Mouse (Mus musculus): ENCODE measurements around the gene Cln5.
A peak's percentile ranks its signal among the peaks of the same experiment; 100 is the strongest.

Cln5 gene

DNA sequence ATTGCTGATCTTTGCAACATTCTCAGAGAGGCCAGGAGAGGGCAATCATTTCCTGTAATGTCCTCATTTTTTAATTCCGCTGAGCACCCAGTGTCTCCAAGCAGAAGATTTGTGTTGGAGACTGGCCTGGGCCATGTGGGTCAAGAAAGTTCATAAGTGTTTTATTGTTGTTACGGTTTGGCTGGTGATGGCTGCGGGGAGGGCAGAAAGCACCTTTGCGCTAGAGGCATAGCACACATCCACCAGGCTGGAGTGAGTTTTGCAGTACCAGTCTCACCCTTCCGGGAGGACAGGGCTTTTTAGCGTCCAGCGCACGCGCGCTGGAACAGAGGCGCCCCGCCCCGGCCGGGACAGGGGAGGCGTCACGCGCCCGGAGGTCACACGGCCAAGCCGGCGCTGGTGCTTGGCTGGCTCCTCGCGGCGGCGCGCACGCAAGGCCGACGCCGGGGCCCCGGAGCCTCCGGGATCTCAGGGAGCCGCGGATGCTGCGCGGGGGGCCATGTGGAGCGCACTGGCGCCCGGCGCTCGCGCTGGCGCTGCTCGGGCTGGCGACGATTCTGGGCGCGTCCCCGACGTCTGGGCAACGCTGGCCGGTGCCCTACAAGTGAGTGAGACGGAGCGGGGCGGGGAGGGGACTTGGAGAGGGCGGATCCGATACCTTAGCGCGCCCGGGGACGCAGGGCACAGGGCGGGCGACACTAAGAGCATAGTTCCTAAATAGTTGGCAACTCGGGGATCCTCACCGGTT is at the start of gene Cln5:
Gene Cln5, plus strand, starts transcription at position 353 of the 748 bp plus-strand sequence.
- peak; percentile 95 to 97 for DNase-seq

DNA sequence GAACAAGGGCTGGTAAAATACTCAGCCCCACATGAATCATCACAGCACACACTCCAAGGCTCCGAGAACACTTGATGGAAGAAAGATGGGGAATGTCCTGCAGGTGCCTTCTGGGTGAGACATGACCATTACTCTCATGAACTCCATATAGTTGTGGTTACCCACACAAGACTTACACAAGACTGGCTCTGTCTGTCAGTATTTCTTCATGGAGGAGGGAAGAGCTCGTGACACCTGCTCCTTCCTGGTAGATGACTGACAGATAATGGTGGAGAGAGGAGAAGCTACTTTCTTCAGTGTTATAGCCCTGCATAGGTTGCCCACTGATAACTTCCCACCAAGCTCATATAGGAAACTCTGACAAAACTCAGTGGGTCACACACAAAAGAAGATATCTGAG is 40.8 kb upstream of the Cln5 start:
- no peak for DNase-seq

DNA sequence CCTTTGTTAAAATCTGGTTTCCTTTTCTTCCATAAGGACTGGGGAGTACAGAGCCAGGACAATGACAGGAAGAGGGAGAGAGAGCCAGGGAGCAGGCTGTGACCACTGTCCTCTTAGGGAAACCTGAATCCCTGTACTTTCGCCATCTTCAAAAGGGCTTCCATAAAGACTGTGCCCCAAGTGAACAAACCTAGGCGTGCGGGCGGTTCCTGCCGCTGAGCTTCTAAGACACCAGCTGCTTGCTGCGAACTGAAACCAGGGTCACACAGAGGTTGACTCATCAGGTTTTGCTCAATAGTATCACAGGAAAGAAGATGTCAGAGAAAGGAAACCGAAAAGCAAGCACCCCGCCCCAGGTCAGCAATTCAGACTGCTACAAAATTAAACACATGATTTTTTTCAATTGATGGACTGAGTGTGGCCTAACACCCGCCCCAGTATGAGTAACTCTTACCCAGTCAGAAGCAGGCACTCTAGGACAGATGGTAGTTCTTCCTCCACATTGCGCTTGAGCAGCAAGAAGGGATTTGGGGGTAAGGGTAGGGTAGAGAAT is 36.7 kb upstream of the Cln5 start:
- DNase-seq, result peak; percentile 29 to 37

DNA sequence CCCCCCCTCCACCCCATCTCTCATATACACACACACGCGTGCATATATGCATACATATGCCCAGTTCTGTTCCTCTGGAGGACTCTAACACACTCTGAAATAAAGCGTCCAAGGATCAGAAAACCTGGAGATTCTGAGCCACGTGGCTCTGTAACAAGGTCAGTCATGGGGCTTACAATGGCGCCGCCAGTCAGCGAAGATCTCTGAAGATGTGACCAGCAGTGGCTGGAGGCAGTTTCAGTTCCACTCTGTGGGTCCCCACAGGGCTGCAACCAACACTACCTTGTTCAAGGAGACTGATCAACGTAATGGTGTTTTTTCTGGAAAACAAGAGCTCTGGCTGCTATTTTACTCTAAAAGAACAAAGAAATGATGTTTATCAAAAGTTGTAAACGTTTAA is 35.9 kb upstream of the Cln5 start:
- DNase-seq, result peak in 1 of 2 experiments; percentile 11

DNA sequence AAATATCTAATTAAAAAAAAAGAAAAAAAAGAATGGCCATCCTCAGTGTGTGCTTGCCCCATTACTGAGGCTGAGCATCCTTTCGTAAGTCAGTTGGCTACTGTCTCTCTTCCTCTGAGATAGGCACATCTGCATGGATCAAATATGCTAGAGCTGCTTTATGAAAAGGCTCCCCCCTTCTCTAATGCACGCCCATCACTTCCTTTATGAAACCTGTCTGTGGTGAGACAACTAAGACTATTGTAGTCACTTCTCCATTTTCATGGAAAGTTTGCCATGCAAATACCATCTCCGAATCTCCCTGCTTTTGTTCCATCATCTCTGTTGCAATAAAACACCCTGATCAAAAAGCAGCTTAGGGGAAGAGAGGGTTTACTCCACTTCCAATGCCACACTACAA is 33.0 kb upstream of the Cln5 start:
- DNase-seq, result no peak

DNA sequence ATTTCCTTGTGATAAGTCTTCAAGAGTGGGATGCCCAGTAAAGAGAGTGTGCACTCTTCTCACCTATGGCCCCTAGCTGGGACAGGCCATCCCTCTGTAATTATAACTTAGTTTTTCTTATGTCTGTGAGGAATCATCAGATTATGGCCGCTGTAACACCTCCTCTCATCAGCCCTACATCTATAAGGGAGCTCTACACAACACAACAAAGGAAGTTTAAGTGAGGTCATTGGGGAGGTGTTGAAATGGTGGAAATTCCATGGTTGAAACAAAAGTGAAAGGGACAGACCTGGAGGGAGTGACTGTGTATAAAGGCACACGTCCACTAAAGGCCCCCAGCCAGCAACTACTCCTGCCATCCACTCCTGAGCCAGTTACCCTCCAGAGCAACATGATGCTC is 23.3 kb upstream of the Cln5 start, which contains the start of gene Acod1:
Gene Acod1, plus strand, starts transcription at position 301 of the 400 bp plus-strand sequence.
- no peak for DNase-seq

DNA sequence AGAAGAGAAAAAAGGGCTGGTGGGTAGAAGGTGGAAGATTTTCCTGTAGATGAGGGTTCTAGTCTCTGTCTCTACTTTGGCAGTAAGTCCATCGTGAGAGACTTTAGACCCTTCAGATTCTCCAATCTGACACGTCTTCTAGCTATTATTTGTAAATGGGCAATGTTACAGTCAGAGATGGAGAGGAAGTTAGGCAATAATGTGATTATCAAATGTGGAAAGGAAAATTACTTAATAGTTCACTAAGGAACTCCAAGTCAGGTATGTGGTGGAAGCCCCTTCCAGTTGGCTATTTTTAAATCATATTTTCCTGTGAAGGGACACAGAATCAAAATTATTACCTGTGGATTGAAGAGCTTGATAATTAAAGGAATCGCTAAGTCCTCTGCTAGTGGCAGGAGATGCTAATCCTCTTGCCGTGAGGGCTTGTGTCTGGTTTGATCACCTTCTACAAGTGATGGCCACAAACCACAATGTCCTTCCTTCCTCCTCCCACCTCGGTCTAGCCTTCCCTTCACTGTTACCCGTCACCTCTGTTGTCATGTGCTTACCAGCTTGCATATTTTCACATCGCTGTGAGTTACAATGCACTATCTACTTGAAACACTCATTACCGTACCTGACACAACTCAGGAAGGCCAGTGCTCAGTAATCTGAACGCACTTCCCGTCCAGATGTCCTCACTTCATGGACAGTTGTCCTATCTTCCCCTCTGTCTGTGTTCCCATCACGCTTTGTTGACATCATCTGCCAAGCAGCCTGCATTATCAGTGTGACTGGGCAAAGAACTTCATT is 21.5 kb upstream of the Cln5 start:
- DNase-seq, result no peak

DNA sequence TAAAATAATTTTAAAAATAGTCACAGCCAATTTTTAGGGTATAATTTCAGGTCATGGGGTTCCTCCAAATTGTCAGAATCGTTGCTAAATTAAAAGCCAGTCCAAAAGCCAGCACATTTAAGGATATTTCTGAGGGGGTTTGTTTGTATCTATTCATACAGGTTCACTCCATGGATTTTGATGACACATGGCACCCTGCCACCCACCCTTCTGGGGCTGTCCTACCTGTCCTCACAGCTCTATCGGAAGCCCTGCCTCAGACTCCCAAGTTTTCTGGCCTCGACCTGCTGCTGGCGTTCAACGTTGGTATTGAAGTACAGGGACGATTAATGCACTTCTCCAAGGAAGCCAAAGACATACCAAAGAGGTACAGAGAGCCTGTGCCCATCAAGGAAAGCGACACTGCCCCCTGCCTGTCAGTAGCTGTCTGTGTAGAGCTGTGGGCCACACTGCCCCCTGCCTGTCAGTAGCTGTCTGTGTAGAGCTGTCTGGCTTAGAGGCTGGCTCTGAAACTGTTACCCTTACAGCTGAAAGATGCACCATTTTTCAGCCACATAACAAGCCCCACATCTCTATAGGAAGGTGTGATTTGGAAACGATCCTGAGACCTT is 18.8 kb upstream of the Cln5 start:
- peak; percentile 84 to 94 for DNase-seq

DNA sequence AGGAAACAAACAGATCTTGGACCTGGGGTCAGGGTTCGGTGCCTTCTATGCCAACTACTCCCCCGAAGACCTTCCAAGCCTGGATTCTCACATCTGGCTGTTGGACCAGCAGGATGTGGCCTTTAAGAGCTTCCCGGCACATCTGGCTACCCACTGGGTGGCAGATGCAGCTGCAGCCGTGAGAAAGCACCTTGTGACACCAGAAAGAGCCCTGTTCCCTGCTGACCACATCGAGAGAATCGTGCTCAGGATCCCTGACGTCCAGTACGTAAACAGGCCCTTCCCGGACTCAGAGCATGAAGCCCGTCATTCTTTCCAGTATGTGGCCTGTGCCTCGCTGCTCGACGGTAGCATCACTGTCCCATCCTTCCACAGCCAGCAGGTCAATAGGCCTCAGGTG is 15.3 kb upstream of the Cln5 start:
- peak in 1 of 2 experiments; percentile 50 for DNase-seq

DNA sequence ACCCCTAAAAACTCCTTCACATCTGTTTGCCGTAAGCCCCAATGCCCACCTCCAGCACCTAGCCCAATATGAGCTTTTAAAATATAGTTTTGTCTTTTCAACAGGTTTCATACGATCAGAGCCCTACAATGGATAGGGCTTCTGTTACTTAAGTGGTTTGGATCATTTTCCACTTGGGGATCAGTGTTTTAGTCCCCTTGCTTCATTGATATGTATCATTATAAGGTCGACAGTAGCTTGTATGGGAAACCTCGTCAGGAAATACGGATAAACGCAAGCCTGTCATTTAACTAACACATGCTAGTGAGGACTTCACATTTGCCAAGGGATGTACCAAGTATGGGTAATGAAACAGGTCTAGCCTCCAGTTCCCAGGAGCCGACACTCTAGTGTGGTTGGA is 13.4 kb upstream of the Cln5 start:
- no peak for DNase-seq

DNA sequence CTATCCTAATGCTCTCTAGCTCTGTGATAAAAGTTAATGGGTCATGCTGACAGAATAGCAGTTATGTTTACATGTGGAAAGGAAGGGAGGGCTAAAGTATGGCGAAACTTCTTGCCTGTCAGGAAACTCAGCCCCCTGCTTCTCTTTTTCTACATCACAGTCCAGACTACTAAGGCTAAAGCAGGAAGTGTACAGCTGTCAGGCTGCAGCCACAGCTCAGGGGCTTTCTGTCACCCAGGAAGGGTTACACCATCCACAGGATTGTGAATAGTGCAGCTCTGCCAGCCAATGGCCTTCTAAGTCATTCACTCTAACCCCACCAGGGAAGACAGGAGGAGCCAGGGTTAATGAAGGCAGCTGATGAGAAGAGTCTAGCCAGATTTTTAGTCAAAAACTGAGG is 11.0 kb upstream of the Cln5 start:
- no peak for DNase-seq

DNA sequence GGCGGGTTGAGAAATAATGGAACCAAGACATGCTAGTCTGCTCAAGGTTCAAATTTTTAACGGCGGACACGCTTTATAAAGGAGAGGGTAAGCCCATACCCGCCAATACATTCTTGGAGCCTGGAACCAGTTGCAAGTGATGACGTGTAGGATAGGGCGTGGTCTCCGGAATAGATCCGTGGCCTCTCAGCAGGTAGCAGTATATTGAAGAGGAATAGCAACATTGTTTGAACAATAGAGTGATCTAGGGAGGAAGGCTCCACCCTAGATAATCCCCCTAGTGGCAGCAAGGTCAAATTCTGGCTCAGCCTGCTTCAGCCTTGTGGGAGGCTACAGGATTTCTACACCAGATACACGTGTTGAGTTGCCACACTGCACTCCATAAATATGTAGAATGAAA is 10.5 kb upstream of the Cln5 start:
- no peak for DNase-seq

DNA sequence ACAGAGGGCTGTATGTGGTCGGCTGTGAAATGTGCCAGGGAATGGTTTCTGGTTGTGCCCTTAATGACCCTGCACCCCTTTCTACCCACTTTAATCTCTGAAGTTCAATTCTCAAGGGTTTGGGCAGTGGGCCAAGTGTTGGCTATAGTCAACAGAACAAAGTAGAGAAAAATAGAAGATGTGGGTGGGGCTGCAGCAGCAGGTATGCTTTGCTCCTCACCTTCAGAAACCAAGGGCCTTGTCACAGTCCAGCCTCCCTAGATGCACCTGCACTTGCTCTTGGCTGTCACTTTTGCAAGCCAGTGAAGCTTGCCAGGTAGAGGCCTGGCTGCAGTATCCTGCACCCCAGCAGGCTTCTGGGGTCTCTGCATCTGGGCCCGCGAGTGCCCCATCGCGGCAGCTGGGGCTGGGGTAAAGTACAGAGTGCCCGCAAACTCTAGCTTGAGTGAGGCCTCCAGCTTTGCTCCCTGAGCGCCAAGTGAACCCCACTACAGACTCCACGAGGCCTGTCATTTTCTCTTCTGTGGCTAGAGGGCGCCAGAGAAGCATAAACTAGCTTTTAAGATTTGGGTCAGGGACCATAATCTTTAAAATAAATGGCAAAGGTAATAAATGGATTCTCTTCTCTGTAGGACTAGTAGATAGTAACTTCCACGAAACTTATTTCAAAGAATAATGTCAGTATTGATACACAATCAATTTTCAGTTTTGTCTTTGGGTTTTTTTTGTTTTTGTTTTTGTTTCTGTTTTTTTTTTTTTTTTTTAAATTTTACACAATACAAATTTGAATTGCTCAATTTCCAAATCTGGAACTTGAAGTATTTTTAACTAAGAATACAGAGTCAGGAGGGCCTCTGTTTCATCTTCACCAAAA is 4.5 kb upstream of the Cln5 start:
- DNase-seq, result peak; percentile 79 to 93

DNA sequence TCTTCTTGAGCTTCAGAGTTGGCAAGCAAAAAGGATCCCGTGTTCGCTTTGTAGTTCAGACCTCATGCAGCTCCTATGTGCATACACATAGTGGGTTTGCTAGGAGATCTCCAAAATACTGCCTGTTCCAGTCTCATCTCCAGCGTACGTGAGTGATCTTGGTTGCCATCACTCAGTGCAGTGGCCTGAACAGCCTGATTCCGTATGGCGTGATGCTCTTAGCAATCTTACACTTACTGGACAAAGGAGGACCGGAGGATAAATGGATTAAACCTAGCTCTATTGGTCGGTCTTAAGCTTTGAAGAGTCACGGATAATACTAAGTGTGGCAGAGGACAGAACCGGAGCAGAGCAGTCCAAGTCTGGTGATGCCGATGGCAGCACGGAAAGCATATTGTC is 552 bp upstream of the Cln5 start:
- DNase-seq, result no peak

DNA sequence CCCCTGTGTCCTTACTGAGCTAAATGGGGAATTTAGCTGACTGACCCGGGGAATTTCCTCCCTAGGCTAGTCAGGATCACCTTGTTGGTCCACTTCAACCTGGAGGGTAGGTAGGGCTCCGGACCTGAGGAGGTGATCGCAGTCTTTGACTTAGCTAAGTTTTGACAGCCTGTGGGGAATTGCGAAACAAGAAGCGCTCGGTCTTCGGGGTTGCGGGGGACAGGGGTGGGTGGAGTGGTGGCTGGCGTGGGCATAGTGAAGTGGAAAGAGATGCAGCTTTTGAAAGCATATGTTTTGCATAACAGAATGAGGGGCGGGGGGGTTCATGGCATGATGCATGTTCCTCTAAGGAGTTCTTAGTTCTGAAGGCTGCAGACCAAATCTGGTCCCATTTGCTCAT is 774 bp downstream of the Cln5 start:
- peak in 1 of 2 experiments; percentile 33 for DNase-seq

DNA sequence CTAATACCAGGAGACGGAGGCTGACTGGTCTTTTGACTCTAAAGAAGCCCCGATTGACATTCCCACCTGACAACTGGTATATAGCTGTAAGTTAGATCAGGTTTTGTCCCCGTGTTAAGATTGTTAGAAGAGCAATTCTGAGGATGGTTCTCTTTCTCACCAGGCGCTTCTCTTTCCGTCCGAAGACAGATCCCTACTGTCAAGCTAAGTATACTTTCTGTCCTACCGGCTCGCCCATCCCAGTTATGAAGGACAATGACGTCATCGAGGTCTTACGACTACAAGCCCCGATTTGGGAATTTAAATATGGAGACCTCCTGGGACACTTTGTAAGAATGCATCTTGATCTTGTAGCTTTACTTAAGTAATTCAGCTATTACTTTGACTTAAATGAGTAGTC is 1.5 kb downstream of the Cln5 start:
- no peak for DNase-seq

DNA sequence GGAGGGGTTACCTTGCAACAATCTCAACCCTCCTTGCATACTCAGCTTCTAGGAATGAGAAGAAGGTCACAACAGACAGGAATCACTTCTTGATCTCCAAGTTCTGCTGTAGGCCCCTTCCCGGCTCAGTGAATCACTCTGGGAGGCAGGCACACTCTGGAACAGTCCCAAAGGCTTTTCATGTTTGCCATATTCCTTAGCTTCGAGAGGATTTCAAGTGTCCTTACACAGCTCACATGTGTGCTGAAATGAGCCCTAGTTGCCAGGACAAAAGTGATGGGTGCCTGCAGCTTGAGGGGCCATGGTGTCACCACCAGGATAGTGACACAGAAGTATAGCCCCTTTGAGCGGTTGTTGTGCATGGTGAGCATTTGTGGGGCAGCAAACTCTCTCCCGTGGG is 2.7 kb downstream of the Cln5 start:
- no peak for DNase-seq

DNA sequence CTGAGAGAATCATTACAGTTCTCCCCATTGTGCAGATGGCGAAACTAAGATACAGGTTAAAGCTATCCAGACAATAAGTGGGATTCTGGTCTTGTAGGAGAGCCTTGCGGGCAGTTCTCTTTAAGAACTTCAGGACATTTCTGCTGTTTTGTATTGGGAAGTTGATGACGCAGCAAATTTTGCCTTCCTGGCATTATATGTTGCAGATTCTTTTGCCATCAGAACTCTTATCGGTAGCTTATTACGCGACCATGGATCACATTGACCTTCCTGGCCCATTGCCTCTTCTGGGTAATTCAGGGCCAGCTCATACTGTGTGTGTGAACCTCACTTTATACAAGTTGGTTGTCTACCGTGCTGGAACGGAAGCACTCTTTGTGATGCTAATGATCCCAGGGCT is 3.8 kb downstream of the Cln5 start:
- no peak for DNase-seq

DNA sequence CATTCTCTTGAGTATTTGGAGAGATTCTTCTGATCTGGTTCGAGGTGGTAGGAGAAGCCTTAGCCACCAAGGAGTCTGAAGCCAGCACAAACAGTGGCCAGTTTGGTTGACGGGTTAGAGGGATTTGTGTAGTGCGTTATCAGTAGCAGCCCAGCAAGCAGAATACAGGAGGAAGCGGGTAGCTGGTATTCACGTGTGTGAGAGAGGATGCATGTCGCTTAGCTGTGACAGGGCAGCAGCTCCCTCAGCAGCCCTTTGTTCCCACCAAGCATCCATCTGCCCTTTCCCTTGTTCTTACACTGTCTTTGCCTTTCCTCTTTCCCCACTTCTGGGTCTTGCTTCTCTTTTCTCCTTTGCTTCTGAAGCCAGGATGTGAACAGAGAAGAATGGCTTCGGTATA is 5.2 kb downstream of the Cln5 start:
- no peak for DNase-seq

DNA sequence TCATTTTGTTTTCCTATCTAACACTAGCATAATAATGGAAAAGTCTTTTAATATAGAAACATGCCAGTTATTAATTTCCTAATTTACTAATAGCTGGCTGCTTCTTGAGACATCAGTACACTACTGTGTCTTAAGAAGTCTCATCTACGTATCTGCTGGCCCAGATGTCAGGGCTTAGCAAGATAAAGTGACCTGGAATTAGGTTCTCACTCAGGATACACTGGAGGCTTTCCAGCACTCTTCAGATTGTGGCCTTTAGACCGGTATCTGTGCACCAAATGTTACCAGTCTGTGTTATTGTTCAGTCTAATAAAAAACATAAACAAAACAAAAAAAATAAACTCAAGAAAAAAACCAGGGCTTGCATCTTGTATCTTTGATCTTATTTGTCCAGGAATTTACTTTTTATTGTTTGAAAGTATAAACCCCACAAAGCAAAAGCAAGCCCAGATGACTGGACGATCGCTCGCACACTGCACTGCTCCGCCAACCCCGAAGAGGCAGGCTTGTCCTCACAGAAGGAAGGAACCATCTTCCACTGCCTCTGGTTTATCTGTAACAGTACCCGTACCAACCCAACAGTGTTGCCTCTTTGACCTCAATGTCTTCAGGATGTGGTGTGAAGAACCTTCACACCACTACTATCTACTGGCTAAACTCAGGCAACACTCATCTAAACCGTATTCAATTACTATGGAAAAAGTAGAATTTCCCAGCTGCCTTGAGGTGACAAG is 7.4 kb downstream of the Cln5 start:
- no peak for DNase-seq

DNA sequence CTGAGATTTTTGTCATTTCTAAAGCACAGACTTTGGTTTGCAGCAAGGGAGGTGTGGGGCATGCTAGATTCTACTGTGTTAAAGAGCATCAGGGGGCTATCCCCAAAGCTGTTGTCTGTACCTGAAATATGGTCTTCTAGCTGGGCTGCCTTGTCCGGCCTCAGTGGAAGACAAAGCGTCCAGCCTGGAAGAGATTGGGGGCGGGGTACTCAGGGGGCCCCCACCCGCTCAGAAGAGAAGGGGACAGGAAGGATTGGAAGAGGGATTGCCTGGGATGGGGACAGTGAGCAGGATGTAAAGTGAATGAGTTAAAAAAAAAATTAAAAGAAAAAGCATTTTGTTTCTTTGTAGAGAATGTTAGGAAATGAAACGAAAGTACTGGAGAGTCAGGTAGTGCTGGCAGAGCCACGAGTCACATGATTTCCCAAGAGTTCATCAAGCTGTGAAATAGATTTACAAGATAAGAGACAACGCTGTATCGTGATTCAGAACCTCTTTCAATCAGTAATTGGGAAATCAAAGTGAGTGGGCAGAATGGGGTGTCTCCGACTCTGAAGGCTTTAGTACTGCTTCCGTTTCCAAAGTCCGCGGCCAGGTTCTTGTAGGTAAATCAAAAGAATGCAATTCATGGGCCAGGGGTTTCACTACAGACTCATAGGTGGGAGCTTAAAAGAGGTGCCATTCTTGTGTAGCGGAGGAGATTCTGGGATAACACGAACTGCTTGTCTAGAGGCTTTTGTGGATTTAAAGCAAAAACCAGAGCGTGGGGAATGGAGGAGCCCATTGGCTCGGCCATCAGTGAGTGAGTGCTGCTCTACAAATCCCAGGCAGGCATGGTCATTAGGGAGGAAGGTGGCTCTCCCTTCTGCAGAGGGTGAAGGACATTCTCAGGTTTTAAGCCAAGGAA is 8.2 kb downstream of the Cln5 start:
- DNase-seq, result no peak

Measured in kidney, postnatal 36 days (tissue).